Mouse (Mus musculus) thymus, adult 2 months (tissue): ENCODE data around the gene Atxn7.

Experiments
- CTCF ChIP-seq: fragments of 200-500 bp; IDR thresholded peaks from 2 replicates; pipeline ENCODE4 v1.5.1; 2012; ENCODE audit warnings: mild to moderate bottlenecking, control low read depth, low read length, moderate library complexity, borderline replicate concordance; ENCODE audit not compliant: control insufficient read depth, poor library complexity, insufficient read depth; ENCODE audit errors: extremely low read depth
- POLR2A ChIP-seq: fragments of 200-500 bp; IDR thresholded peaks from 2 replicates; pipeline ENCODE4 v1.6.1; 2012; ENCODE audit warnings: mild to moderate bottlenecking, low read length, control low read depth, moderate library complexity; ENCODE audit not compliant: control insufficient read depth, poor library complexity, insufficient read depth; ENCODE audit errors: extremely low read depth

DNA sequence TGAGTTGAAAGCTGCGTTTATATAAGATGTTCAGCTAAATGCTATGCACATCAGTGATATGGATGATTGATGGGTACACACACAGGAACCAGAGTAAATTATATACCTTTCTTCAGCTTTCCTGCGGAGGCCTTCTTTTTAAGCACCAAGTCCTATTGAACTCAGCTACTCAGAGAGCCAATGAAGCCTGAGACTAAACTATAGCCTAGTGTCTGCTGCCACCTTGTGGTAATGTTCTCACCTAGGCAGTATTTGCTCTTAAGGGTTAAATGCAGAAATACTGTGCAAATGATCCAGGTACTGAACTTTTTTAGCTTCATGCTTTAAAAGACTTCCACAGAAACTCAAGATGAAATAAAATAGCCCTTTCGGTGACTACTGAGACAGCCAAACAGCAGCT, 43.6 kb upstream of the Atxn7 start:
- TF ChIP-seq POLR2A (no peak), CTCF (no peak)
